Mouse (Mus musculus) thymus, adult 2 months (tissue): ENCODE results near the gene Ttc3.

ENCODE experiments used
- CTCF ChIP-seq: fragments of 200-500 bp; IDR thresholded peaks from 2 replicates; pipeline ENCODE4 v1.5.1; 2012; ENCODE audit warnings: mild to moderate bottlenecking, control low read depth, low read length, moderate library complexity, borderline replicate concordance; ENCODE audit not compliant: control insufficient read depth, poor library complexity, insufficient read depth; ENCODE audit errors: extremely low read depth
- POLR2A ChIP-seq: fragments of 200-500 bp; IDR thresholded peaks from 2 replicates; pipeline ENCODE4 v1.6.1; 2012; ENCODE audit warnings: mild to moderate bottlenecking, low read length, control low read depth, moderate library complexity; ENCODE audit not compliant: control insufficient read depth, poor library complexity, insufficient read depth; ENCODE audit errors: extremely low read depth

DNA sequence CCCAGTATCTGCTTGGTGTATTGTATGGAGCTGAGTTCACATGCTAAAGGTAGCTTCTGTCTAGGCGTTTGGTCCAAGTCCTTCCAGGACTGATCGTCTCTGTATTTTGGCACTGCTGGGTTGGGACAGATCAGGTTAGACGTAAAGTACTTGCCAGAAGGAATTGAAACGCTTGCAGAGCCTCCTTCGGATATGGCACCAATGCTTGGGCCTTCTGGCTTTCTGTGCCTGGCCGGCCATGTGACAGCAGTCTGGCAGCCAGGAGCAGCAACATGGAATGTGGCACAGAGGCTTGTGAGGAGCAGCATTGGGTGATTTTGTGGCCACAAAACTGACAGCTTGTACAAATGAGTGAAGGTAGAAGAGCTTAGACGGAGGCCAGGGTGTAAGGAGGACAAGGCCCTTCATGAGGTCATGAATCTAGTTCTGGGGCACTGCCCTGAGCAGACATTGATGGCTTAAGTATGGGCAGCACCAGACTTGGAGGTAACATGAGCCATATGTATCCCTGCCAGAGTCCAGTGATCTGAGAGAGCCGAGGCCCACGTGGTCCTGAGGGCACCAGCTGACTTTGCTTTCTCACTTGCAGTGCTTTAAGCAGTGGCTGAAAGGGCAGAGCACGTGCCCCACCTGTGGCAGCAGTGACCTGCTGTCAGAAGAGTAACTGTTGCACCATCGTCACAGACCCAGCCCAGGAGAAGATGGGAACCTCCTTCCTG is 97.1 kb downstream of the Ttc3 start:
- no peak for TF ChIP-seq POLR2A
- no peak for TF ChIP-seq CTCF
